Mouse (Mus musculus): ENCODE measurements around the gene Abhd11.
A peak's percentile ranks its signal among the peaks of the same experiment; 100 is the strongest.
"Not testable (repeated sequence)": the region's sequence is repeated elsewhere in the genome, so short reads cannot be mapped to it uniquely, and the experiment has no call there.

Abhd11 gene

GRCm38 (mm10) chr5:135008671-135009589 is at the start of gene Abhd11:
TSS of gene Abhd11 (plus strand) at chr5:135009152.
- peak; percentile 99 for DNase-seq (ENCODE audit: low spot score)

GRCm38 (mm10) chr5:134960430-134960829 is 48.5 kb upstream of the Abhd11 start:
- DNase-seq (ENCODE audit: low spot score) = no peak

- no peak for DNase-seq (ENCODE audit: low spot score)
Measured at GRCm38 (mm10) chr5:134961519-134961918, 47.4 kb upstream of the Abhd11 start.

DNA sequence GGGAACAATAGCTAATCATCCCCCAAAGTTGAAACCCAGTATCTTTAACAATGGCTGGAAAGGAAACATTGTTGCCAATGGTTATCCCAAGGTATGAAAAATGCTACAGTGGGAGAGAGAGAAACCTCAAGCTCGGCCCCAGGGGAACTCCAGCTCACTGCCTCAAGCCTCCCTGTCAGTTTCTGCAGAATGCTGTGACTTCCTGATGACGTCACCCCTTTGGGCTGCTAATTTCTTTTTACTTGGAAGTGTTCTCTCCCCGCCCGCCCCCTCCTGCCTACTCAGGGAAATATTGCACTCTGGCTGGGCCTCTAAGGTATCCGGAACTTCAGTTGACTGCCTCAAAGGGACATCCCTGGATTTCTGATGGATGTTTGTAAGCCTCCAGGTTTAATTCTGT is 45.4 kb upstream of the Abhd11 start:
- no peak for DNase-seq (ENCODE audit: low spot score)

DNA sequence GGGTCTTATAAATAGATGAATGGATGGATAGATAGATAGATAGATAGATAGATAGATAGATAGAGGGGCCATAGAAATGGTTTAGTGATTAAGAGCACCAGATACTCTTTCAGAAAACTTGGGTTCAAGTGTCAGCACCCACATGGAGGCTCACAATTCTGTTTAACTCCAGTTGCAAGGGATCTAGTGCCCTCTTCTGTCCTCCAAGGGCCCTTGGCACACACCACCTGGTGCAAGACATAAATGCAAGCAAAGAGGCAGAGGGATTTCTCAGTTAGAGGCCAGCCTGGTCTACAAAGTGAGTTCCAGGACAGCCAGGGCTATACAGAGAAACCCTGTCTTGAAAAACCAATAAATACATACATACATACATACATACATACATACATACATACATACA is 44.3 kb upstream of the Abhd11 start:
- not testable (repeated sequence) for DNase-seq (ENCODE audit: low spot score)

DNA sequence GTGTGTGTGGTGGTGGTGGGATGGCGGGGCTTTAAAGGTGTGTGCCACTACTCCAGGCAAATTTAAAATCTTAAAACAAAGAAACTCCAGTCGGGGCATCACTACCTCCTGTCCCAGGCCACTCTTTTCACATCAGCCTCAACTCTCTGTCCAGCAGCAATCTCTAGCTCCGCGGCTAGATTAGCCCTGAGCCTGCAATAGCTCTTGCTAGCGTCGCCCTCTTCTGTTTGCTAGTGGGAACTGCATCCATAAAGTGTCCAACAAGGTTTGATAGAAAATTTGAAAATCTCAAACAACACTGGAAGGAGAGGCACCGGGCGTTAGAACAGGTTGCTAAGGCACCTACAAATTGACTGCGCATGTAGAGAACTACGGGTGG is 43.5 kb upstream of the Abhd11 start:
- peak; percentile 66 for DNase-seq (ENCODE audit: low spot score)

DNA sequence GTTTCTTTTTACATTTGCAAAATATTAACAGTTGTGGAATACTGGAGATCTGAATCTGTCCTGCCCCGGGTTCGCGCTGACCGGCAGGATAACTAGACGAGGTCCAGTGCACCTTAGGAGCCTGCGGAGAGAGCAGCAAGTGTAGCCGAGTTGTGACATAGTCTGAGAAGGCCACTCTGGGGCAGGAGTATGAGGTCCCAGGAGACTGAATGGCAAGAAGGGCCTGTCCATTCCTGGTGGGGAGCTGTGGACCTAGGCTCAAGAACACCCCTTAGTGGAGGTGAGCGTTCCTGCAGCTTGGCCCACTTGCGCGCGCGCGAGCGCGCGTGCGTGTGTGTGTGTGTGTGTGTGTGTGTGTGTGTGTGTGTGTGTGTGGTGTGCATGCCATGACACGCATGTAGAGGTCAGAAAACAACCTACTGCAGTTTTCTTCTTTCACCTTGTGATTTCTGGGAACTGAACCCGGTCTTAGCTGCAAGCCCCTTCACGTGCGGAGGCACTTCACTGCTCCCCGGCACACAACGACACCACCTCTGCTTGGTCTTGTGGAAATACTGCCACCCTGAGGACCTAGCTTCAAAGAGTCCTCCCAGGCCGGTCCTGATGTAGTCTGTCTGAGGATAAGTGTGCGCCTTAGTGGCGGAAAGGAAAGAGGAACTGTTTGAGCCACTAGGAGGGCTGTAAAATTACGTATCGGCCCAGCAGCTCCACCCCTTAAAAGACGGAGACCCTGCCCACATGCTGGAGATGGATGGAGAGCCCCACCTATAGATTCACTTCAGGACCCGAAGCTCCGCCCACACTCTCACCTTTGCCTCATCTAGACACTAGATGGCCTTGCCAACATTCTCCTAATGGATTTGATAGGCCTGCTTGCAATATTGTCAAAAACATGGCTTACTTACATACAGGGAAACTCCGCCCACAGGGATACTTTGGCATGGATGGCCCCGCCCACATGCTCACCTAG is 42.8 kb upstream of the Abhd11 start:
- peak; percentile 68 for DNase-seq (ENCODE audit: low spot score)

DNA sequence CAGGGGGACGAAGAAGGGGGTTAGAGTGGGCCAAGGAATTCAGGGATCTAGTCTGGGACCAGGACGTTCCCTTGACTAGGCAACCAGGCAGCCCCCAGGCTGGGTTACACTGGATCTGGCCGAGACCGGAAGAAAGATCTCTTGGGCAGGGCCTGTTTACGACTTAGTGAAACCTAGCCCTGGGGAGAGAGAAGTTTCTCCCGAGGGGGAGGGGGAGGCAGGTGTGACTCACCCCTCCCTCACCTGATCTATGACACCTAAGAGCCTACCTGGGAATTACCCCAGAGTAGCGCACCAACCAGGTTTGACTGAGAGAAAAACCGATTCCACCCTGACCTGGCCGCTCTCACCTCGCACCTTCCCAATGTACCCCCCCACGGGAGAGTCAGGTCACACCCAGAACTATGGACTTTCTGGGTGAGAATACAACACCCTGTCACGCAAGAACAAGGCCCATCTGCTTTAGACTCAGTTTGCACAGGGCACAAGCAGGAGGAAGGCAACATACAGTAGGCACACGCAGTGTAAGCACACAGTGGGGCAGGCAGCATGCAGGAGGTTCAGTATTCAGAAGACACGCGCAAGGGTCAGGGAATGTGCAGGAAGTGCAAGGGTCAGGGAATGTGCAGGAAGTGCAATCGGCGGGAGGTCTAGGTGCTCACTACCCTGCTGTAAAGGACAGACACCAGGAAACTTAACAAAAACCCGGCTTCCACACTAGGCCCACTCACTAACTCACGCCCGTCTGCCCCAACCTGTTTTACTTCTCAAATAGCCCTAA is 41.6 kb upstream of the Abhd11 start:
- DNase-seq (ENCODE audit: low spot score) = no peak

DNA sequence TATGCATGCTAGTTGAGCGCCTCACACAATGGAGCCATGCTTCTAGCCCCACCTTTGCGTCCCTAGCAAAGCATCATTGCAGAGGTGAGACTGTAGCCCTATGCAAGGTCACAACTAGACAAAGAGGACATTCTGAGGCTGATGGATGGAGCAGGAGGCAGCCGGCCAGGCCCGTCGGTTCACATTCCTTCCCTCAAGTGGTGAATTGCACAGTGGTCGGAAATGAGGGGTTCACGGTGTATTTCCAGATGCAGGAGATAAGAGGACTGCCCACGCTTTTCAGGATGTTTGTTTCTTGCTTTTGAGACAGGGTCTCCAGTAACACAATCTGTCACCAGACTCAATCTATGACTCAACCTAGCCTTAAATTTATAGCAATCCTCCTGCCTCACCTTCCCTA is 38.3 kb upstream of the Abhd11 start:
- no peak for DNase-seq (ENCODE audit: low spot score)

DNA sequence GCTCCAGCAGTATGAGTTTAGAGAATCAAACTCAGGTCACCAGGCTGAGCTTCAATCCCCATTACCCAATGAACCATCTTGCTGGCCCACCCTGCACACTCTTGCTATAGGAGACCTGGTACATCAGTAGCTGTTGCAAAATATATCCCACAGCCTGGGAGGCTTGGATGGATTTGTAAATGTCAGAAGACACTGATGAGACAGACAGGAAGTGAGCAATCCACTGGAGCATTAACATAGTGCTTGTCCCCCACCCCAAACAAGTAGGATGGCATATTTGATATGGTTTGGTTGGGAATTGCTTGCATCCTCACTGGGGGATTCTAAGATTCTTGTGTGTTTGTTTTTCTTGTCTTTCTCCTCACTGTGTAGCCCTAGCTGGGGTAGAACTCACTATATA is 35.9 kb upstream of the Abhd11 start:
- no peak for DNase-seq (ENCODE audit: low spot score)

GRCm38 (mm10) chr5:134973526-134973925 is 35.4 kb upstream of the Abhd11 start:
- no peak for DNase-seq (ENCODE audit: low spot score)

DNA sequence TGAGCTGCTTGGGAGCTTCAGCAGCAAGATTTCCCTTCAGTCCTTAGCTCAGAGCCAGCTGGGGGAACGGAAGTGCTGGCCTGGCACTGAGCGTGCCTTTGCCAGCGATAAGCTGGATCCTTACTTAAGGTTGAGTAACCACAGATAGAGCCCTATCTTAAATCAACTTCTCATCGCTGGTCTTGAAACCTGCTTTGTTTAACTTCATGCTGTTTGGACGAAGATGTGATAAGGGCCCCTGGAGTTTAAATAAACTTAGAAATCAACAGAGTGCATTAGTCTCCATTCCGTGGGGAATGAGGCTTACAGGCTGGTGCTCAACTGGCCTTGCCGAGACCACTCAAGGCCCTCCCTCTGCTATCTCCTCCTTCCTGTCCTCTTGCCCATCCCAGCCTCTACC is 34.7 kb upstream of the Abhd11 start:
- no peak for DNase-seq (ENCODE audit: low spot score)

- no peak for DNase-seq (ENCODE audit: low spot score)
Measured at GRCm38 (mm10) chr5:134974921-134975320, 34.0 kb upstream of the Abhd11 start.

- DNase-seq (ENCODE audit: low spot score) = no peak
Measured at GRCm38 (mm10) chr5:134976164-134976563, 32.8 kb upstream of the Abhd11 start.

DNA sequence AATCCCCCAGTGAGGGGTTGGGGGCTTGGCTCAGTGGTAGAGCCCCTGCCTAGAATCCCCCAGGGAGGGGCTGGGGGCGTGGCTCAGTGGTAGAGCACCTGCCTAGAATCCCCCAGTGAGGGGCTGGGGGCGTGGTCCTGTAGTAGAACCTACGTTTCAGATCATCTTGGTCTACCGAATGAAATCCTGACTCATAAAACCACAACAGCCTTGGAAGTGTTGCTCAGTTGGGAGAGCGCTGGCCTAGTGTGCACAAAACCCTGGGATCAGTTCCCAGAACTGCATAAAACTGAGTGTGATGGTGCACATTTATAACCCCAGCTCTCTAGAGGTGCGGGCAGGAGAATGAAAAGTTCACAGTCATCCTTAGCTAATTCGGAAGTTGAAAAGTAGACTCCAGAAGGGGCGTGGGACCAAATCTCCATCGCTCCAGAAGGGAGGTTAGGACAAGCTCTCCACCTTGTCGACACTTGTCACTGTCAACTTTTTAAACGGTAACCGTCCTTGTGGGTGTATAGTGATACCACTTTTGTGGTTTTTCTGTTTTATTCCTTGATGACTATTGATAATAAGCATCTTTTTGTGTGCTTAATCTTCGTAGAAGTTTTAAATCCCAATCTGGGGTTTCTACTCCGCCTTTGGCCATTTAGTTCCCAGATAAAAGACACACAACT is 32.2 kb upstream of the Abhd11 start:
- DNase-seq (ENCODE audit: low spot score) = no peak

DNA sequence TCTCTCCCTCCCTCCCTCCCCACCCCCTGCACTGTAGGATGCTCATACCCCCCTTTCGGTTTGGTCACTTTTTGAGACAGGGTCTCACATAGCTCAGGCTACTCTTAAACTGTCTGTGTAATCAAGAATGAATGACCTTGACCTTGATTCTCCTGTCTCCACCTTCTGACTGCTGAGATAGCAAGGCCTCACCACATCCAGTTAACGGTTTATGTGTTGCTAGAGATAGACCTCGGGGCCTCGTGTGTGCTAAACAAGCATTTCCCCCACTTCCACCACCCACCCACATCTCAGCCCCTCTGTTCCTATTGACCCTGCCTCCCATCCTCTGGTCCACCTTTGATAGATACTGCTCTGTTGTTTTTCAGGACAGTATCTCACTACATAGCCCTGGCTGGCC is 31.1 kb upstream of the Abhd11 start:
- no peak for DNase-seq (ENCODE audit: low spot score)

- DNase-seq (ENCODE audit: low spot score) = no peak
Measured at GRCm38 (mm10) chr5:134981149-134981548, 27.8 kb upstream of the Abhd11 start.

GRCm38 (mm10) chr5:134983111-134983510 is 25.8 kb upstream of the Abhd11 start:
- no peak for DNase-seq (ENCODE audit: low spot score)

GRCm38 (mm10) chr5:134983771-134984170 is 25.2 kb upstream of the Abhd11 start:
- no peak for DNase-seq (ENCODE audit: low spot score)

GRCm38 (mm10) chr5:134985633-134986297 is 23.2 kb upstream of the Abhd11 start, which contains the start of gene Cldn3:
TSS of gene Cldn3 (plus strand) at chr5:134986214.
- no peak for DNase-seq (ENCODE audit: low spot score)
